Mouse (Mus musculus) heart, adult 2 months (tissue): ENCODE results near the gene Atxn10. TPM values are rescaled to one million over a fixed set of nuclear protein-coding genes. Genes with fewer than 3 reads are reported as not detected.

Source experiments
- DNase-seq, 2 experiments: peaks; one replicate each; pipeline ENCODE4 v3.0.0; 2021
- H3K27ac ChIP-seq: fragments of 200-600 bp; 2 replicates; pipeline ENCODE4 v1.8.1; 2022
- H3K27me3 ChIP-seq: fragments of 200-500 bp; 2 replicates; pipeline ENCODE4 v1.6.1; 2012; ENCODE audit warnings: mild to moderate bottlenecking, low read length, inconsistent platforms, mixed read lengths; ENCODE audit not compliant: control insufficient read depth, insufficient read depth
- H3K36me3 ChIP-seq: fragments of 200-500 bp; 2 replicates; pipeline ENCODE4 v1.6.1; 2012; ENCODE audit warnings: low read length, inconsistent platforms; ENCODE audit not compliant: control insufficient read depth, insufficient read depth
- H3K4me1 ChIP-seq: fragments of 200-500 bp; 2 replicates; pipeline ENCODE4 v1.6.1; 2011; ENCODE audit warnings: low read length; ENCODE audit not compliant: control insufficient read depth, insufficient read depth
- H3K4me3 ChIP-seq: fragments of 200-600 bp; 2 replicates; pipeline ENCODE4 v1.8.1; 2022
- H3K79me2 ChIP-seq: fragments of 200-500 bp; replicated peaks from 2 replicates; pipeline ENCODE4 v1.6.1; 2012; ENCODE audit warnings: mild to moderate bottlenecking, inconsistent platforms, low read length, moderate library complexity, mixed read lengths; ENCODE audit not compliant: control insufficient read depth, insufficient read depth
- H3K9ac ChIP-seq: fragments of 200-500 bp; 2 replicates; pipeline ENCODE4 v1.6.1; 2012; ENCODE audit warnings: low read depth, mild to moderate bottlenecking, control low read depth, inconsistent platforms, low read length, mixed read lengths
- CTCF ChIP-seq: fragments of 200-600 bp; IDR thresholded peaks from 2 replicates; pipeline ENCODE4 v1.8.1; 2022; ENCODE audit warnings: antibody characterized with exemption, mild to moderate bottlenecking, moderate library complexity
- EP300 ChIP-seq: fragments of 200-500 bp; IDR thresholded peaks from 2 replicates; pipeline ENCODE4 v1.6.1; 2011; ENCODE audit warnings: low read depth, low read length, control low read depth; ENCODE audit not compliant: insufficient read depth
- POLR2A ChIP-seq: fragments of 200-500 bp; IDR thresholded peaks from 2 replicates; pipeline ENCODE4 v1.6.1; 2011; ENCODE audit warnings: mild to moderate bottlenecking, low read depth, low read length, control low read depth; ENCODE audit not compliant: insufficient read depth
- WGBS: fragments of 180-500 bp; shearing (Covaris S2); methylation state at CpG from one replicate; pipeline ENCODE4 v1.1.7; 2018; 5-methylcytosine and 5-hydroxymethylcytosine counted together
- intact Hi-C: fragments of 180-260 bp; cut with DNase I; formaldehyde crosslinking; loops from one replicate; pipeline ENCODE4 v1.15.1; 2025
- polyA plus RNA-seq: library from polyadenylated mRNA; depleted of rRNA; stranded (reverse); fragments of >200 nt; gene quantifications from 2 replicates; pipeline ENCODE4 v1.2.3, GENCODE M21; 2012
- total RNA-seq, 2 experiments: library from RNA; stranded (reverse); gene quantifications; 2 replicates each; pipeline ENCODE4 v1.2.3; 2021

Gene Atxn10
- total and polyA plus RNA-seq, 3 experiments, result 52.9 to 82.6 (median 71.7) TPM

DNA sequence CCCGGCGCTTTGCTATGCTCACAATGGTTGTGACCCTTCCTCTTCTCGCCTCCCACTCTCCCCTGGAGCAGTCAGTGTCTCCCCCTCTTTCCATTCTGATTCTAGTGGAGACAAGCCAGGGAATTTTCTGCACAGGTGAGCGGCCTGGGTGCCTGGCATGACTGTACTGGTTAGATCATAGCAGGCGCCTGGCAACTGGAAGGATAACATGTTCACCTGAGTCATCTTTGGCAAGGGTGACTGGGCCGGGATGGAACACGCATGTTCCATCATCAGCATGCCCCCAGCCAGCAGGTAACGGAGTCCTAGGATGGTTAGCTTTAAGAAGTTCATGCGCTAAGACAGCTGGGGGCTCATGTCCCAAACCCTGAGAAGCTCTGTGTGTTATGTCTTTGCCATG is 37.1 kb upstream of the Atxn10 start:
- H3K4me1 ChIP-seq, result no peaks in the 10 kb centered on the region
- DNase-seq, result no peak
- no peak overlapping the region for H3K4me3 ChIP-seq
- H3K27ac ChIP-seq, result no peak overlapping the region
- TF ChIP-seq POLR2A, result no peak
- TF ChIP-seq CTCF, result no peak
- TF ChIP-seq EP300, result no peak
- H3K36me3 ChIP-seq, result no peaks in the 10 kb centered on the region
- no peaks in the 10 kb centered on the region for H3K79me2 ChIP-seq
- intact Hi-C loops, result no loop called here
- no peak overlapping the region for H3K9ac ChIP-seq
- H3K27me3 ChIP-seq, result no peaks in the 10 kb centered on the region
- 88% methylated on average over 9 of the region's 9 CpGs for WGBS

DNA sequence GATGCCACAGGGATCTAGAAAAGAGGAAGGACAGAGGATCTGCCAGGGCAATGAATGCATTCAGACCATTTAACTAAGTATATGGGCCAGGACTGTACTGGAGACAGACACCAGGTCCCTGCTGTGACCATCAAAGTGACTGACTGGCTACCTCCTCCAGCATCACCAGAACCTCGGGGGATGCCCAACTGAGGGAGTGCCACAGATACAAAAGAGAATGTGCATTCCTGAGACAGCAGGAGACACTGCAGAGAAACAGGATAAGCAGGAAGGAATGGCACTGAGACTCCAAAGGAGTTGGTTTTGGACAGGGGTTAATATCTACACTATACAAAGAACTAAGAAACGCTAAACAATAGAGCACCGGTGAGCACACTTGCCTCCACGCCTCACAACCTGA is 32.8 kb upstream of the Atxn10 start:
- DNase-seq, result no peak
- Histone ChIP-seq H3K36me3 (no peaks in the 10 kb centered on the region), H3K4me1 (no peaks in the 10 kb centered on the region), H3K27ac (no peak overlapping the region), H3K27me3 (no peaks in the 10 kb centered on the region), H3K79me2 (no peaks in the 10 kb centered on the region), H3K4me3 (no peak overlapping the region), H3K9ac (no peak overlapping the region)
- intact Hi-C loops, result no loop called here
- WGBS, result 79% methylated on average over 4 of the region's 4 CpGs
- TF ChIP-seq POLR2A, result no peak
- TF ChIP-seq EP300, result no peak
- TF ChIP-seq CTCF, result no peak

DNA sequence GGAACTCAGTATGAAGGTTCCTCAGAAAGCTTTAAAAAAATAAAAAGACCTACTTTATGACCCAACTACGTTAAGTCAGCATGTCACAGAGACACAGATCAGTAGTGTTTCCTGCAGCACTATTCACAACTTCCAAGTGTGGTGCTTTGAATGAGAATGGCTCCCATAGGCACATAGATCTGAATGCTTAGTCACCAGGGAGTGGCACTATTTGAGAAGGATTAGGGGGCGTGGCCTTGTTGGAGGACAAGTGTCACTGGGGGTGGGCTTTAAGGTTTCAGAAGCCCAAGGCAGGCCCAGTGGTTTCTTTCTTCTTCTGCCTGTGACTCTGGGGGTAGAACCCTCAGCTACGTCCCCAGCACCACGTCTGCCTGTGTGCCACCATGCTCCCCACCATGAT is 32.1 kb upstream of the Atxn10 start:
- Histone ChIP-seq H3K4me3 (no peak overlapping the region), H3K36me3 (no peaks in the 10 kb centered on the region), H3K9ac (no peak overlapping the region), H3K79me2 (no peaks in the 10 kb centered on the region), H3K27ac (no peak overlapping the region), H3K4me1 (no peaks in the 10 kb centered on the region), H3K27me3 (no peaks in the 10 kb centered on the region)
- 88% methylated on average over 4 of the region's 4 CpGs for WGBS
- TF ChIP-seq POLR2A (no peak), CTCF (no peak), EP300 (no peak)
- intact Hi-C loops, result no loop called here
- no peak for DNase-seq

DNA sequence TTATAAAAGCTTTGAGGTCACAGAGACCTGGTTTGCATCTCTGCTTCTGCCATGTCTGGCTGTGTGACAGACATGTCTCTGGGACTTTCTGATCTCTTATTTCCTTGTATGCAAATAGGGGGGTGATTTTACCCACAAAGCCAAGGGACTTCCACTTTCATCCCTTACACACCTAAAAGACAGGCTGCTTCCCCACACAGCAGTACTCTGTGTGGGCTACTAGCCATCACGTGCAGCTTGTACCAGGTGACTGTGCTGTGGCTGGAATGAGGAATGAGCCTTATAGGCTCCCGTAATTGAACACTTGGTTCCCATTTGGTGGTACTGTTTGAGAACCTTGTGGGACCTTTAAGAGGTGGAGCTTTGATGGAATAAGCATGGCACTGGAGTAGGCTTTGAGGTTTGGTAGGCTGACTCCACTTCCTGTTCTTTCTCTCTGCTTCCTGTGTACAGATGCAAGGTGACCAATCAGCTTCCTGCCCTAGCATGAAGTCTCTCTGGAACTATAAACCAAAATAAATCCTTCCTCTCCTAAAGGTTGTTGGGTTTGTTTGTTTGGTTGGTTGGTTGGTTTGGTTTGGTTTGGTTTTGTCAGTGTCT is 28.9 kb upstream of the Atxn10 start:
- no peaks in the 10 kb centered on the region for H3K79me2 ChIP-seq
- intact Hi-C loops, result no loop called here
- no peaks in the 10 kb centered on the region for H3K27me3 ChIP-seq
- H3K4me3 ChIP-seq, result no peak overlapping the region
- no peak for DNase-seq
- H3K9ac ChIP-seq, result no peak overlapping the region
- H3K36me3 ChIP-seq, result no peaks in the 10 kb centered on the region
- H3K4me1 ChIP-seq, result no peaks in the 10 kb centered on the region
- H3K27ac ChIP-seq, result no peak overlapping the region
- 90% methylated on average over 2 of the region's 2 CpGs for WGBS
- no peak for TF ChIP-seq EP300
- no peak for TF ChIP-seq CTCF

DNA sequence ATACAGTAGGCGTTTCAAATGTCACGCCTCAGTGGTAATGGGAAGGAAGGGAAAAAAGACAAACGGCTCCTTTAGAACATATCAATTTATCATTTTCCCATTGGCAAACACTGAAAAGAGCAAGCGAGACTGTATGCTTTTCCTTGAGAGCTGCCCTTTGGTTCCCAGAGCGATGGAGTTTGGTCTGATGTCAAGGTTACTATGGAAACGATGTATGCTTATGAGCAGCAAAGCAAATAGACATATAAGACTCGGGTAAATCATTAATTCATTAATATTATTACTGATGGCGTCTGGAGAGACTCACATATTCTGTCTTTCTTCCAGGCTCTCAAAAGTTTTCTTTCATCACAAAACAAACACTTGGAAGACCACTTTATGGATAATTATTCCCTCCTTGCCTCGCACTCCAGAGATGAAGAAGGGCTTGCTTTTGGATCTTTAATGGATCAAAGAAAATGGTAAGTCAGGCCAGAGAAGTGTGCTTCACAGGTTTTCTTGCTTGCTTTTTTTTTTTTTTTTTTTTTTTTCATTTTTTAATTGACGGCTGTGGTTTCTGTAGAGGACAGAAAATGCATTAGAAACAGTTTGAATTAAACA is 24.9 kb upstream of the Atxn10 start:
- Histone ChIP-seq H3K4me3 (no peak overlapping the region), H3K27ac (no peak overlapping the region), H3K27me3 (no peaks in the 10 kb centered on the region), H3K9ac (no peak overlapping the region), H3K36me3 (no peaks in the 10 kb centered on the region), H3K79me2 (no peaks in the 10 kb centered on the region), H3K4me1 (no peaks in the 10 kb centered on the region)
- intact Hi-C loops, result loop anchor here (10.0 kb wide), 1 partner anchor 414 kb away; no protein-coding TSS in a partner anchor
- WGBS, result 72% methylated on average over 10 of the region's 10 CpGs
- DNase-seq, result no peak
- TF ChIP-seq EP300 (no peak), POLR2A (no peak), CTCF (no peak)

DNA sequence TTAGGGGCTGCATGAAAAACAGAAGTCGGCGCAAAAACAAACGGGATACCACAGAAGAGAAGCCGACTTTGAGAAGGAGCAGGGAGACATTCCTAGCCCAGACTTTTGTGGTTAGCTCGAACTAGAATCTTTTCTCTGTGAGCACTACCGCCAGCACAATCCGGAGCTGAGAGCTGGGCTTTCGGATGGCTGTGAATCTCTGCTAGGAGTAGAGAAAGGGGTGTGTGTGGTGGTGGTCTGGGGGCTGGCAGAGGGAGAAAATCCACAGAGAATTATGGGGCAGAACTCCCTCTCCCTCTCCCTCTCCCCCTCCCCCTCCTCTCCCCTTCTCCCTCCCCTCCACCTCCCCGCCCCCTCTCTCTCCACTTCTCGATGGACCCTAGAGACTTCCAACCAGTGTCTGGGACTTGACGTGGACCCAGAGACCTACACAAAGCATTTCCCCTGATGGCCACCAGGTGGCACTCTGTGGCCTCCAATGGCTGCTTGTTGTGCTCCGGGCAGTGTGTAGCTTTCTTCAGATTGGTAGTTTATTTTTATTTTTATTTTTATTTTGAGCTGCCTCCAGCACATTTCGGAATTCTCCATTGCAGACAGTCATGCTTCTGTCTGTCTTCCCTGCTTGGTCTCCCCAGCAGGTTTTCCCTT is 20.5 kb upstream of the Atxn10 start:
- intact Hi-C loops, result loop anchor here (1.0 to 10.0 kb wide), 4 partner anchors 49 to 409 kb away; no protein-coding TSS in a partner anchor
- no peaks in the 10 kb centered on the region for H3K4me1 ChIP-seq
- no peak overlapping the region for H3K9ac ChIP-seq
- no peak overlapping the region for H3K27ac ChIP-seq
- peak; percentile 71 to 80 for DNase-seq
- TF ChIP-seq CTCF (peak; percentile 83), EP300 (0 out of 2 replicates have a peak, but pooled peaks have one; percentile 69), POLR2A (no peak)
- H3K36me3 ChIP-seq, result no peaks in the 10 kb centered on the region
- WGBS, result 36% methylated on average over 12 of the region's 13 CpGs
- no peaks in the 10 kb centered on the region for H3K27me3 ChIP-seq
- H3K4me3 ChIP-seq, result no peak overlapping the region
- no peaks in the 10 kb centered on the region for H3K79me2 ChIP-seq
